Mouse (Mus musculus) cerebellum, adult 11 months (tissue): ENCODE results near the gene Plcl2.

Experiments used
- DNase-seq: peaks from one replicate; pipeline ENCODE4 v3.0.0; 2022

Gene Plcl2

DNA sequence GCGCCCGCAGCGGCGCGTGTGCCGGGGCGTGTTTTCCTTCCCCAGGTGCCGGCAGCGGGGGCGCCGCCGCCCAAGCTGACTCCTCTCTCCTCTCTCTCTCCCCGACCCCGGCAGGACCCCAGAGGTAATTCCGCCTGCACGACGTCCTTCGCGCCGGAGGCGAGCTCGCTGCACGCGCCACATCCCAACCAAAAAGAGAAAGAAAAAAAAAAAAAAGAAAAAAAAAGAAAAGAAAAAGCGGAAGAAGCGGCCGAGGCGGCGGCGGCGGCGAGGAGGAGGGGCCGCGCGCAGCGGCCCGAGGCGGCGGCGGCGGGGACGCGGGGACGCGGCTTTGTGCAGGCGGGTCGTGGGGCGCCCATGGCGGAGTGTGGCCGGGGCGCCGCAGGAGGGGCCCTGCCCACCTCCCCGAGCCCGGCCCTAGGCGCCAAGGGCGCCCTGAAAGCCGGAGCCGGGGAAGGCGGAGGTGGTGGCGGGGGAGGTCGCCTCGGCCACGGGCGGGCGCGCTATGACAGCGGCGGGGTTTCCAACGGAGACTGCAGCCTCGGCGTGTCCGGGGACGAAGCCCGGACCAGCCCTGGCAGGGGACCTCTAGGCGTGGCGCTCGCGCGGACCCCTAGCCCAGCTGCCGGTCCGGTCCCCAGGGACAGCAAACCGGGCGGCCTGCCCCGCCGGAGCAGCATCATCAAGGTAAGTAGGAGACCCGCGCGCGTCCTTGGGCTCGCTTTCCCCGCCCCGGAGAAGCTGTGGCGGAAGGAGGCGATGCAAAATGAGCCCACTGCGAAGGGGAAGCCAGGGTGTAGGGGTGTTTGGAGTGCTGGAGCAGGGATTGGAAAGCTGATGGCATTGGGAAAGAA, at the start of gene Plcl2:
TSS of gene Plcl2 (plus strand) at position 153 of the 854 bp plus-strand sequence.
- DNase-seq = peak; percentile 67

DNA sequence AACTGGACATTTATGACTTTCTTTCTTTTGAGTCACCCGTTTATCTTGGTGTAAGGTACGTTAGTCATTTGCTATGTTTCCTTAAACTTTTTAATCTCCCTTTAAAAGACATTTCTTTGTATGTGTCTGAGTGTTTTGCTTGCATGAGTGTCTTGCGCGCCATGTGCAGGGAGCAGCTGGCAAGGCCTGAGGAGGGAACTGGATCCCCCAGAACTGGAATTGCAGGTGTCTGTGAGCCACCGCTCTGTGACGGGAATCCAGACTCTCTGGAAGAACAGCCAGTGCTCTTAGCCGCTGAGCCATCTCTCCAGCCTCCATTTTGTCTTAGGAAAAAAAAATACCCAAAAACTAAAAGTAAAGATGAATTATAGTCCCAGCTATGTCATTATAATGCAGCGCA, 48.9 kb upstream of the Plcl2 start:
- no peak for DNase-seq

DNA sequence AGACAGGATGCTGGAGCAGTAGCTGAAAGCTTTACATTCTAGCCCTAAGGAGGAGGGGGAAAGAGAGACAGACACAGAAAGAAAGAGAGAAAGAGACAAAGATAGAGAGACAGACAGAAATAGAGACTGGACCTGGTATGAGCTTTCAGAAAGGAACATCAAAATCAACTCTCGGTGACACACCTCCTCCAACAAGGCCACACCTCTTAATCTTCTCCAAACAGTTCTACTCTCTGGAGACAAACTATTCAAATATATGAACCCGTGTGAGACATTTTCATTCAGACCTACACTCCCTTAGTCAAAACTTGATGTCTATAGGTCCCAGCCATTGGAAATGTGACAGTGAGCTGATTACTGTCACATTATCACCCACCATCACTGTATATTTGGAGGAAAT, 41.8 kb upstream of the Plcl2 start:
- DNase-seq = no peak

DNA sequence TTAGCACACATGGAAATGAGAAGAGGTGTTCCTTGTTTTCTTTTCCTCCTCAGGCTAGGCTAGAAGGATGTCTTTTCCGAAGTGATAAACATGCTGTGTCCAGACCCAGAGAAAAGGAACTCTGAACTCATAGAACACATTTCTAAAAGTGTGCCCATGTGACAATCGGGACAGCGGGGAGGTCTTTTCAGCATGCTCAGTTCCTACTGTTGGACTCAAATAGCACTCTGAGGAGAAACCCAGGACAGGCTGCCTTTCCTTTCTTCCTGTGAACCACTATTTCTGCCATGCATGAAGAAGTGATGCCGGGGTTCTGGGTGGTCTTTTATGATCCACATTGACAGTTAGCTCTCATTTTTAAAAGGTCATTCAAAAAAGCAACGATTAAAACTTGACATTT, 40.1 kb upstream of the Plcl2 start:
- DNase-seq = no peak

DNA sequence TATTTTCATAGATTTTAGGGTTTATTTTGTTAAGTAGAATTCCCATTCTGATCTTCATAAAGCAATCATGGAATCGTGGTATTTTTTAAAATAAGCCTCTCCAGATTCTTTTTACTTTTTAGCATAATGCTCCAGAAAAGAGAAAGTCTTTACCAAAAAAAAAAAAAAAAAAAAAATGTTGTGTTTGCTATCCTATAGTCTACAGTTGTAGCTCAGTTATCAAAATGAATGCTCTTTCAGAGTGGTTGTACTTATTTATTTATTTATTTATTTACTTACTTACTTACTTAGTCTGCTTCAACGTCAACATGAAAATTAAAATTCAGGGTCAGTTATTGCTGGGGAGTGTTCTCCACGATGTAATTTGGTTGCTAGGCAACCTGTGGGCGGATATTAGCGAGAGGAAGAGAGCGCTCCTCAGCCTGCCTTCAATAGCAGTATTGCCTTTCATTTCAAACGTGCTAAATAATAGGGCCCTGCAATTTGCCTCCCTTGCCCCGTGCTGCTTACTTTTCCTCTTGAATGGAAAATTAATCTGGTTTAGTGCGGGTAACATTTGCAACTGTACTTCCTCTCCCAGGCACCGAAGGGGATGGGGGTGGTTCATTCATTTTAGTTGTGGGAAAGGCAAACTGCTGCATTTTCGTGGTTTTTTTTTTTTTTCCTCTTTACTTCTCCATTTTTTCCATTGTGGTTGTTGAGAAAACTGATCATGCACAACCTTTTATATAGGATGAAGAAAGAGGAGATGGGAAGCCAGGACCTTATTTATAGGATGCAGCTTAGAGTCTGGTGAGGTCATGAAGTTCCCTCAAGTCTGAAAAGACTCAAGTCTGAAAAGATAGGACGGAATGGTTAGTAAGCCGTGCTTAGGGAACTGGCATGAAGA, 39.4 kb upstream of the Plcl2 start:
- no peak for DNase-seq

DNA sequence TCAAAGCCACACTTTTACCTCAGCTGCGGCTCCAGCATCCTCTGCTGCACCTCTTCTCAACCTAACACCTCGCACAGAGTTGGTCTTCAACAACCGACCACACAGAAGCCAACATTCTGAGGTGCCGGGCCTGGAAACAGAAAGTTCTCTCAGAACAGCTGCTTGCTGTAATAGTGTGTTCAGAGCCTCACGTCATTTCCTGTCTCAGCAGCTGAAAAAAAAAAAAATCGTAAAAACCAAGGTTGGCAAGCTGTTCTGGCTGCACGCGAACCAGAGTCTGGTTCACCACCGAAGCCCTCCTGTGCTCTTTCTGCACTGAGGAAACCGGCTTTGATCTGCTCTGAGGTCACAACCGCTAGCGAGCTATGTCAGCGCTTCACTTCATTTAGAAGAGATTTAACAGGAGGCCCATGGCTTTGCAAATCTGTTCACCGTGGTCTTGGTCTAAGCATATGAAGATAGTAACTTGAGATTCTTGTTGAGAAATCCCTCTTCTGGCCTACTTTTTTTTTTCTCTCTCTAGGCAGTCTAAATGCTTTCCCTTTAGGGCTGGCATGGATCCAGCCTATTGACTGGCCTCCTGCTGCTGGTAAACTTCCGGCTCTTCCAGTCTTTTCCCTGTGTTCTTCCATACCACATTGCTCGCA, 38.6 kb upstream of the Plcl2 start:
- DNase-seq = no peak

DNA sequence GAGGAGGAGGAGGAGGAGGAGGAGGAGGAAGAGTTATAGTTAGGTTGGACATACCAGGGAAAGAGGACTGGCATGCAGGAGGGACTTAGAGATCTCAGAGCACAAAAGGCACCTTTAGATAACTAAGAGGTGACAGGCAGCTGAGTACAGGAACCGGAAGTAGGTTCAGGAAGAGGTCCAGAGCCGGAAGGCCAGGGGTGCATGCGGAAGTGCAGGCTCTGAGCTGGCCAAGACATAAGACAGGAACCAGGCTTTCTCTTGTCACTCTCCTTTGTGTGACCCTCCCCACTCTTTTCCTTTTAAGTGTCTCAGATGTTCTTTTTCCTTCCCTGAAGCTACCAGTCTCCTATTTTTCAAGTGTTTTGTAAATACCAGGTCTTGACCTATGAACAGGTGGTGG, 38.0 kb upstream of the Plcl2 start:
- DNase-seq = no peak

DNA sequence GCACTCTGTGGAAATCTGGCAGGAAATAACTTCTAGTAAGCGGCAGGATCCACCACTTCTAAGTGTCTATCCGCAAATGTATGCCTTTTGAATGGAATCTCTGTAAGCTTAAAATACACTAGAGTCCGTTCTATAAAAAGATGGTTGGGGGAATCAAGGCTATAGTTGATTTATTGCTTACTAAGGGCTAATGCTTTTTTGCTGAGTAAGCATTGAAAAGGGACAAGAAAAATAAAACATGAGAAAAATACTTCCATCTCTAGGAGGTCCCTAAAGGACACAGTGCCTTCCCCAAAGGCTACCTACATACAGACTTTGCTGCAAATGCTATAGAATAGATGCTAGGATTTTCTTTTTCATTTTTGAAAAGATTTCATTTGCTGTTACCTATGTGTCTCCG, 31.9 kb upstream of the Plcl2 start:
- no peak for DNase-seq

DNA sequence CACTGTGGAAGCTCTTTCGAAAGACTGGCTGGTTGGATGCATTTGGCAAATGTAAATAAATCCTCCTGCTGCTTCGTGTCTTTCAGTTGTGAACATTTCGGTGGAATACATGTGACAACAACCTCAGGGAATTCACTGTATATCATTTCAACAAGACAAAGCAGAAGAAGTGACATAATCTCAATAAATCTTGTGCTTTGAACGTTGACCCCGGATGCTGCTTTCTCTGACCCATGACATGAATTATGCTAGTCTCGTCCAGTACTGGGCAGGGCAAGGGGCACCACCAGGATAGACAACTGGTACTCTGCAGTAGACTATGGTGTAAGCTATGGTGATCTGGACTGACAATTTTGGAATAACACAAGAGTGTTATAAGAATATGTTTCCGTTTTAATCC, 28.3 kb upstream of the Plcl2 start:
- DNase-seq = no peak

DNA sequence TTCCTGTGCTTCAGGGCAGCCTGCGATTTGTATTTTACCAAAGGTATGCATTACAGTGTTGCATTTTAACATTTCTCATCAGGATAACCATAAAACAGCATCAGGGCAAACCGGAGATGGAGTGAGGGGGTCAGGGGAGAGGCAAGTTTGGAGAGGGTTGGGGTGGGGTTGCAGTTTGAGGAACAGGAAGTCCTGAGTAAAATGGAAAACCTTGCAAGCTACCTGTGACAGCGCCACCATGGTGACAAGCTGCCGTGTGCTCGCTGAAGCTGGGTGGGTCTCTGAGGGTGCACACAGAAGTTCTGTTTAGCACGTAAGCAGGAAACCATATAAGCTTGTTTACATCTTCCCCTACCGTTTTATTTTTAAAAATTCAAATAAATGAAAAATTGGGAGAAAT, 25.5 kb upstream of the Plcl2 start:
- no peak for DNase-seq

DNA sequence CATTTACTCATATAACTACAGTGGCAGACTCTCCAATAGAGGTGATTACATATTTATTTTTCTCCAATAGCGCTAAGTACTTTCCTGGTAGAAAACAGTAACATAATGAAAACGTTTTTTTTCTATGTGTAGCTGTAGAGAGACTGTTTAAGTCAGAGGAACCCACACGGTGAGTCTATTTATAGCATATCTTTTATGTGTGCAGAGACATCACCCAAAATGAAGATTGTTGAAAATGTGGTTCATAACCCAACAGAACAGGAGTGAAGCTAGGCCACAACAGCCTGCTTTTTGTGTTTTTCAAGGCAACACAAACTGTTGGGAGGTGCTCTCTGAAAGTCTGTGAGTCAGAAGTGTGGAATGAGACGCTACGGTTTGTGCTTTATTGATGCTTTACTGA, 24.2 kb upstream of the Plcl2 start:
- DNase-seq = no peak

DNA sequence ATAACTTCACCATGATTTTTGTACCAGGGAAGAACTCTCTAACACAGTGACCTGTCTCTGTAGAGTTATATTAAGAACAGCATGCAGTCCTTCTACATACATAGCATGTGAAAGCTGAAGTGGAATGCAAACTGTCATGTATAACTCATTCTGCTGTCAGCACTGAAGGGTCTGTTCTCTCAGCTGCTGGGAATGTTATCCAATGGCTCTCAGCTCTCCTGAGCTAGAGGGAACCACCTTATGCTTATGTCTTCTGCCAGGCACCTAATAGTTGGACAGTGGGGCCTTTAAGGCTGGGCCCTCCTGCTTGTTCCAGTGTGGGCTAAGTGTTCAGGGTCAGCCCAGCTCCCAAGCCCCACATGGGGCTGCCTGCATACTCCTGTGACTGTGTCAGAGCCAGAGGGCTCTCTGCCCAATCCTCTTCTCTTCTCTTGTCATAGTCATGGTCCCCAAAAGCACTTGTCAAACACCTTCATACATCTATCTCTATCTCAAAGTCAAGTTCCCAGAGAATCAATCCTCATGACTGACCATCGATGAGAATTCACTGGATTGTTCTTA, 22.1 kb upstream of the Plcl2 start:
- DNase-seq = no peak

DNA sequence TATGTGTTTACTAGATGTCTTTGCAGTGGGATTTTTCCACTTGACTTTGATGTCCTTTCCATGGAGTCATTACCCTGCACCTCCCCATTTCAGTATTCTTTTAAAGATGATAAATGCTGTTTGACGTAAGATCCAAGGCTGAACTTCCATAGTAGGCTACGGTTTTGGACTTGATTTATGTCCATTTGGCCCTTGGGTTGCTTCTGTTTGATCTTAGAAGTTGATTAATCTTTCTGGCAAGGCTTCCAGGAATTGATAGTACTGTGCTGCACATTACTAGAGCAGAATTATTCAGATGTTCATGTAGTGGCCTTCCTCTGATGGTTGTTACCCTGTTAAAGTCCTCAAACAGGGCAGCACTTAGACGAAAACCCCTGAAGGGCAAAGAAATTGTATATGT, 21.5 kb upstream of the Plcl2 start:
- no peak for DNase-seq

DNA sequence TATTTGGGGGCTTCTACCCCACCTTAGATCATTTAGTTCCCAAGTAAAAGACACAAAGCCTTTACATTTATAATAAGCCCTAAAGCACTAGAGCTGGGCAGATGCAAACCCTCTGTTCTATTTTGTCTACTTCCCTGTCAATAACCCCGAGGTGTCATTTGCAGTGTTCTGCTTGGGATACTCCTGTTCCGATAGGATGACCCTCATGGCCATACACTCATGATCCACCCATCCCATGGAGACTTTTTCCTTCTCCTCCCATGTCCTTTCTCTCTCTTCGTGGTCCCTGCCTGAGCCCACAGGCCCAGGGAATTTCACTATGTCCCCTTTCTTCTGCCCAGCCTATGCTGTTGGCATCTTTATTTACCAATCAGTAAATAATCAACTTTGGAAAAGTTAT, 20.8 kb upstream of the Plcl2 start:
- no peak for DNase-seq

DNA sequence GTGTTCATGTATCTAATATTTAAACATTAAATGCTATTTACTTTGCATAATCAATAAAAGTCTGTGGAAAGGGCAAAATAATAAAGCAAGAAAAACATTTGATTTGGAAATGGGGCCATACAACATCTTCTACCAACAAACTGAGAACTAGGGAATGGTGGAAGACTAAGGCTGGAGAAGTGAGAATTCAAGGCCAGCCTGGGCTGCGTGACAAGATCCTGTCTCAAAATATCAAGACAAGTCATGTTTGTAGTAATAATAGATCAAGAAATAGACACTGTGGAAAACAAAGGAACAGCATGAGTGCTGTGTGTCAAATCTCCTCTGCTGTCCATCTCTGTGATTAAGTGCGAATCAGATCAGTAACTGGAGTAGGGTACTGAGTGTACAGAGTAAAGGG, 20.3 kb upstream of the Plcl2 start:
- DNase-seq = no peak

DNA sequence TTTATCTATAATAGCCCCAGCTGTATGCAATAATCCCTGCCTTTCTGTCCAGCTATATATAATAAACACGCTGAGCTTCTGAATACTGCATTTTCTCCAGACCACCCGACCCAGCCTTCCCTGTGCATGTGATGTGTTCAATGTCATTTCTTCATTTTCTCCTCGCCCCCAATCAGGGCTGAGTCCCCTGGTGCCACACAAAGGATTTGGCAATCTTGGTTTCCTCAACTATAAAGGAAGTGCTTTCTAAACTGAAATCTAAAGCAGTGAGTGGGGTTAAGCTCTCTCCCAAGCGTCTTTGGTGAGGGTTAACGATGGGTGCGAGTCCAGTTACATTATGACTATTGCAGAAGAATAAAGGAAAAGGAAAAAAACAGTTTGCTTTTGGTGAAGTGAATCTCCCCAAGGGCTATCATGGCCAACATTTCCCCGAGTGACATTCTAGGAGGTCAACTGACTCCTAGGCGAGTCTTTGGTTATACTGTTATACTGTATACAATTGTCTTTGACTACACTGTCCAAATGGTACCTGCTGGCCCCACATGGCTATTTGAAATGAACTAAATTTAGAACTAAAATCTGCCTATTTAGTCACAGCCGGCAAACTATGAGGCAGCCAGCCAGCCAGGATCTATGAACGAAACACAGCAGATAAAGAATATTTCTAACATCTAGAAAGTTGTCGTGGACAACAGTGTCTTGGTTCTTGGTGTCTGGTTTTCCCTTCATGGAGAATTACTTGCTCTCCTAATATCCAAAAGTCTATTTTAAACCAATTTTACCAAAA, 18.4 kb upstream of the Plcl2 start:
- no peak for DNase-seq

DNA sequence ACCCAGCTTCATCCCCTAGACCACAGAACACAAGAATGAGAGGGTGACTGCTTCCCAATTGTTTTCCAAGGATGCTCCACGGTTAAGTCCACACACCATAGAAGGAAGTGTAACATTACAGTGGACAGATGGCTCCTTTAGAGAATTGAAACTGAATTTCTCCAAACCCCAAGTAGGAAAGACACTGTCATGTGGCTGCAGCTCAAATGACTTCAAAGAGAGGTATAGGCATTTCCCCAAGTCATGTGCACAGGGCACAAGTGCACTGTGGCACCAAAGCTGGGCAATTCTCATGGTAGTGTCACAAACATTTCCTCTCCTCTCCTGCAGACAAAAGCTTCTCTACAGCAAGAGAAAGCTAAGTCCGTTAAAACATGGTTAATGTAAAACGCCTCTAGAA, 17.7 kb upstream of the Plcl2 start:
- no peak for DNase-seq

DNA sequence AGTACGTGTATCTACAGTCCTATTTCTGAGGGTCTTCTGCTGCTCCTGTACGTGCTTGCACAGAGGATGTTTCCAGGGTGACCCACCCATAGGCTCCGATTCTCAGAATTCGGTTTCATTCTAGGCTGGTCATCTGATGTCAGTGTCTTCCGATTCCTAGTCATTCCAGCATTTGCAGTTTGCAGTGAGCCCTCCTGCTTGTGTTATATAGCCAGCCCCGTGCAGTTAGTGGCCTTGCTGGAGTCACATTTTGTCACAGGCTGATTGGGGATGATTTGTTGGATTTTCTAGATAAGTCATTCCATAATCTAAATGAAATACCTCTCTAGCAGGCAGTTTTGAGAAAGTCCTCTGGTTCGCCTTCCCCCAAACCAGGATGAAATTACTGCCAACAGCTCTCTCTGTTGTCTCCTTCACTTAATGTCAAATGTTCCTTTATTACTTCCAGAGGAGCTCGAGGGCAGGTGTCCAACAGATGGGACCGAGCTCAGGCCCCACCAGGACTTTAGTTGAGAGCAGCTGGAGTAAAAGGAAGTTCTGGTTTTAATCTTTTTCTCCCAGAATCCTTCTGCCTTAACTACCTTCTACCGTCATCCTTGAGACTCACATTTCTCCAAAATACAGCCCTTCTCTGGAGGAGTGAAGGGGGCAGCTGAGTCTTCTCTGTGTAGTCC, 13.8 kb upstream of the Plcl2 start:
- DNase-seq = no peak

DNA sequence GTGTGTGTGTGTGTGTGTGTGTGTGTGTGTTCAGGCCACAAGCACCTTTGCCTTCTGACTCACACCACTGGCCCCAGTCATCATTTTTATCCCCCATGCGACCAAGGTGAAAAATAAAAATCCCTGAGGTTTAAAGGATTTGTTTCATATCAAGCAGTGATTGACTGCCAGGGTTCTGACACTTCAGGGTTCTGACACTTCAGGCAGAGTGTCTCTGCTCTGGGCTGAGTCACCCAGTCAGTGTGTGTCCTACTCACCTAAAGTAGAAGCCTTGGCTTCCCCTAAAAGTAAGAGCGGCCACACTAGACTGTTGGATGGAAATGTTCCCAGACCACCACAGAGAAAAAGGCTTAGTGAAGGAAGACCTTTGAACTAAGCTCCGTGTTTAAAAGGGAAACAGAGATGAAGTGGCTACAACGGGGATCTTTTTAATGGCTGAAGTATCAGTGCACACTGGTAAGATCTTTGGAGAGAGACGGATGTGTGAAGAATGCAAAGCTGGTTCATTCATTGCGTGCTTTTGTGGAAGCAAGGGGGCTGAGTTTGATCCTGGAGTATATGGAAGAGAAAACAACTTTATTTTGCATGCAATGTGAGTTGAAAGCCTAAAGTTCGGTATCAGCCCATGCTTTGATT, 11.0 kb upstream of the Plcl2 start:
- DNase-seq = no peak

DNA sequence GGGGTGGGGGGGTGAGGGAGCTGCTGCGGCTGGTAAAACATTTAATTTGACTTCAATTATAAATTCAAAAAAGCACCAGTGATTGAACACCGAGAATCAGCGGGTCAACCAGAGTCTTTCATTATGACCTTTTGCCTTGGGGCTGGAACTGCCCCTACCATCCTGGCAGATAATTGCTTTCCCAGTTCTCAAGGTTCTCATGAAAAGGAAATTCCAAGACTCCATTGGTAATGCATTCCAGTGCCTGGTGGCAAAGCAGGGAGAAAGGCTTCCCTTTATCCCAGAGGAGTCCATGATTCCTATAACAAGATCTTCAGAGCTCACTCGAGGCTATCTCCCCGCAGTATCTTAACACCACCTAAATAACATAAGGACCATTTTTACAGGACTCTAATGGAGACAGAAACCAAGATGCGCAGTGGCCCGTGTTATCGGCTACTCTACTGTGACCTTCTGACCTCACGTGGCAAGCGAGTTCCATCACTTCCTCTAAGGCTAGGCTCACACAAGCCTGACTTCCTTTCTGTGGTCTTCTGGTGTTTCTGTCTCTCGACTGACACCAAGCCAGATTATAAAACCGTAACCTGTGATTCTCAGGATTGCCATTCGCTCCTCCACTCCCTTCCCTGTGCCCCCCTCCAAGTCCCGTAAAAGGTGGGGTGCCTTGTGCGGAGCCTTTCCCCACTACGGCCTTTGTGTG, 10.0 kb upstream of the Plcl2 start:
- DNase-seq = no peak

DNA sequence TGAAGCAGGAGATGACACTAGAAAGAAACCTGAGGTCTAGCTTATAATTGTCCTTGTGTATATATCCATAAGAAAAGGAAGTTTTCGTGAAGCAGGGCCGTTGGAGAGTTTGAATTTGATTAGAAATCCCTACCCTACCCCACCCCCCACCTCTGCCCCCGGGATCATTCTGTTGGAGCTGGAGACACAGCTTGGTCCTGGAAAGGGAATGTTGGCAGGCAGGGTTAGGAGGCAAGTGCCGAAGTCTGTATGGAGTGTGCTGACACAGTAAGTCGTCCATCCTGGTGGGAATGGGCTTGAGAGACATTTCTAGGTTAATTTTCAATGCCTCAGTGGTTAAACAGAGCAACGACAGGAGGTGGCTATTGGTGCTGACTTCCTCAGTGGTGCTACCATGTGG, 8.4 kb upstream of the Plcl2 start:
- no peak for DNase-seq
